Mouse (Mus musculus) adrenal gland, postnatal 25 days (tissue): Measurements from ENCODE around the gene Hydin. TPM values are rescaled to one million over a fixed set of nuclear protein-coding genes. Genes with fewer than 3 reads are reported as not detected.
"Not testable (repeated sequence)": the region's sequence is repeated elsewhere in the genome, so short reads cannot be mapped to it uniquely, and the experiment has no call there.

Experiments used
- DNase-seq: peaks from one replicate; pipeline ENCODE4 v3.0.0; 2021; ENCODE audit warnings: mixed read lengths
- long read RNA-seq: library from polyadenylated mRNA; stranded (forward); transcript quantifications from one replicate; pipeline ENCODE4 v2.0.0, GENCODE M21; 2021
- total RNA-seq: library from RNA; stranded (reverse); gene quantifications from 2 replicates; pipeline ENCODE4 v1.2.3, GENCODE M21; 2021

The Hydin gene
- total RNA-seq: 0.33 and 0.49 TPM in 2 replicates
- long read RNA-seq: 0 reads

DNA sequence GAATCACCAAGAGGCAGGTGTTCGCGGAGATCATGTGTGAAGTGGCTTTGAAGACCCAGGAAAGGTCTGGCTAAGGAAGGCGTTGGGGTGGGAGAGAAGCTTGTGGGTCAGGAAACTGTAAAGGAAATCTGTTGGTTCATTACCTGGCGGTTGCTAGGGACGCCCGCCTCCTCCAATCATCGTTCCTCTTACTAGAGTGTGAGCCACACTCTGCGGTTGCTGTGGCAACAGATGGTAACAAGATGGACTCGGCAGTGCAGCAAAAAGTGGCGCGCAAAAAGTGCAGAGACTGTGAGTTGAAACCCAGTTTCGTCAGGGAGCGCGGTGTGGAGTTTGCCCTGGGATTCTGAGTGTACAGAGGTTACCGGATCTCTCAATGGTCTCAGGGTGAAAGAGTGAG lies at the start of gene Hydin:
Gene Hydin (plus strand): TSS at position 237 of the 400 bp plus-strand sequence.
- peak; percentile 61 for DNase-seq

DNA sequence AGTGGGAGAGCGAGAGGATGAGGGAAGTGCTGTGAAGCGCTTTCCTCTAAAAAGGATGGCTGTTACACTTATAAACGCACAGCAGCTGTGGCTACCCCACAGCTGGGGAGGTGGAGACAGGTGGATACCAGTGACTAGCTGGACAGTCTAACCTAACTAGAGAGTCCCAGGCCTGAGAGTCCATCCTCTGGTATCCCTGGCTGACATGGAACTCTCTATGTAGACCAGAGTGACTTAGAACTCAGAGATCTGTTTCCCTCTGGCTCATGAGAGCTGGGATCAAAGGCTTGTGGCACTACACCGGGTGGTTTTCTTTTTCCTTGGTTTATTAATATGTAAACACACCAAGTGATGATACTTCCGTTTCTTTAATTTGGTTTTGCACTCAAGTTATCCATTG lies 49.6 kb upstream of the Hydin start:
- no peak for DNase-seq

- DNase-seq: peak; percentile 100
Observed at GRCm38 (mm10) chr8:110217681-110218131, 49.1 kb upstream of the Hydin start.

GRCm38 (mm10) chr8:110218511-110218910 lies 48.3 kb upstream of the Hydin start:
- no peak for DNase-seq

- peak; percentile 21 for DNase-seq
Observed at GRCm38 (mm10) chr8:110220936-110221335, 45.8 kb upstream of the Hydin start.

DNA sequence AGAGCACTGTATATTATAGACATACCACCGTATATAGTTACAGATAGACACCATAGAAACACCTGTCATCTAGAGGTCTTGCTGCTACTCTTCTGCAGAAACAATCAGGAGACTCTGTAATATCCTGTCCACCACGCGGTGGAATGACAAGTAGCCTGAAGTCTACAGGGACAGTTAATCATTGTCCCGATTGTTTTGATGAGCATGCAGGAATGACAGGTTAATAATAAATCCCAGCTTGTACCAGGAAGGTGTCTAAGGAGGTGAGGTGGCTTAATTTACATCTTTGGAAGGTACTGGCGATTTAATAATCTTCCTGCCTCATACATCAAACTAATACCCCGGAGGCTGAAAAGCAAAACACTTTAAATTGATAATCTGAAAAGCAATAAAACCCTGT lies 36.0 kb upstream of the Hydin start:
- no peak for DNase-seq

- no peak for DNase-seq
Observed at GRCm38 (mm10) chr8:110242278-110243177, 24.2 kb upstream of the Hydin start.

DNA sequence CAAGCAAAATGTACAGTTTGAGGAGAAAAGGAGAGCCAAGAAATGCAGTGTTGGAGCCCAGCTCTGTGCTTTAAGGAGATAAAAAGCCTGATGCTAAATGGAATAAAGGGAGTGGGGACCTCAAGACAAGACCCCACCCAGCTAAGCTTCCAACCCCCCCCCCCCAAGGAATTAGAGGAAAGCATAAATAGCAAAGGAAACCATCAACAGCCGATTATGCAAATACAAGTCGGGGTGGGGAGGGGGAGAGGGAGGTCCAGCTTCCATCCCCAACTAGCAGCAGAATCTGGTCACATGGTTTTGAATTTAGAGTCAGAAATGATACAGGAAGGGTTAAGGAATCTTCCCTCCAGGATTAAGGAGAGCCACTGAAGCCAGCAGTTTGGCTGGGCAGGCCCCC lies 22.2 kb upstream of the Hydin start:
- DNase-seq: no peak

GRCm38 (mm10) chr8:110247238-110247637 lies 19.5 kb upstream of the Hydin start:
- DNase-seq: no peak

DNA sequence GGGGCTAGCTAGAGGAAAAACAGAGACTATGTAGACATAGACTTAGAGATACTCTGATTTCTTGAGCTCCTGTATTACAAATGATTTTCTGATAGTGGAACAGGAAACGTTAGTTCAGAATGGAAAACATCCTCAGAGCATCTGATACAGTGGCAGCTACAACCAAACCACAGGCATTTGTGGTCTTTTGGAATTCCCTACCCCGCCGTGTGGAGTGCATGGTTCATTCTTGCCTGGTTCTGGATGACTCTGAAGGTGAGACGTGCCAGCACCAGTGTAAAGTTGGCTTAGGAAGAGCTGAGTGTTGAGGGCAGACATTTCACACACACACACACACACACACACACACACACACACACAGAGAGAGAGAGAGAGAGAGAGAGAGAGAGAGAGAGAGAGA lies 12.8 kb upstream of the Hydin start:
- no peak for DNase-seq

DNA sequence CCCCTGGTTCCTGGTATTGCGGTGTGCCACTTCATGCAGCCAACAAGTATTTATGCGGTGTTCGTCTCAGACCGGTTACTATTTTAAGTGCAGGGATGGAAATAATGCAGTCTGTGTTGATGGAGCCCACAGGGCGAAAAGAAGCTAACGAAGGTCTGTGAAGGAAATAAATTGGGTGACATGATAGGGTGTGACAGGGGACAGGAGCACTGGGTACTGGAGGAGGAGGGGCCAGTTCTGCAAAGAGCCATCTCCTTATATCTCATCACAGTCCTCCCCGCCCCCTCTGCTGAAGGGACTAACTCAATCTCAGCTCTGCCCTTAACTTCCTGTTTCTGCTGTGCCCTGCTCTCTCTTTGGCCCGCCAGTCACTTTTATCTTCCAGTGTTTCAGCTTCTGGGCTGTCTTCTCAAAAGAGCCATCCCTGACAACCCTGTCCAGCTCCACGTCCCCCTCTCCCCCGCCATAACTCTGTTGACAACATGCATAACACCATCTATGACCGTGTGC lies 926 bp upstream of the Hydin start:
- DNase-seq: no peak

DNA sequence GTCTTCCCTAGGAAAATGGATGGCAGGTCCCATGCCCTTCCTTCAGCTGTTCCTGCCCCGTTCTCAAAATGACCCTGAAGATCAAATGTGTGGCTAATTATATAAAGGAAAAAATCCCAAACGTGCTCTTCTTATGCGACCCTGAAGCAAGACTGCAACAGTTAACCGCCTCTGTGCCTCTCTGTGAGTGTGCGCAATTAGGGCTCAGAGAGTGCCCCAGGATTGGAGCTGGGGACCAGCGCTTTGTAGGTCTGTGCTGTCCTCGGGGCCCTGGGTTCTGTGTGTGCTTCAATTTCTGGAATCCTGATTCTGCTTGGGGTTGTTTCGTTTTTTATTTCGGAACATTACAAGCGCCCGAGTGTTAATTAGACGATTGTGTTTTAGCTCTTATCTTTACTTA lies 491 bp downstream of the Hydin start:
- DNase-seq: no peak

DNA sequence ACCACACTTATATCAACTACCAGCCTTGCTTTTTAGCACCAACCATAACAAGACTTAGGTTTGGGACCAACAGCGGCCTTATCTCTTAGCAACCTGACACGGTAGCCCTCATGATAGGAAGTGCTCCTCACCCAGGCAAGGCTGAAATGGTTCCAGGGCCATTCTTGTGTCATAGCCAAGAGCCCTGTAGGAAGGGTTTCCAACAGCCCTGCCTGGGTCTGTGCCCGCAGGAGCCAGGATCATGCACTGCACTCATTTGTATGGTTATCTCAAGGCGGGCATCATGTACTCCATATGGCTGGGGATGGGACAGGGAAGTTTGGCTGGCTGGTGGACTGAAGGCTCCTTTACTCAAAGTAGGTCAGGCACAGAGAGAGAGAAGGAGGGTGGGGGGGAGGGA lies 3.9 kb downstream of the Hydin start:
- no peak for DNase-seq

- no peak for DNase-seq
Observed at GRCm38 (mm10) chr8:110273394-110273793, 6.6 kb downstream of the Hydin start.

DNA sequence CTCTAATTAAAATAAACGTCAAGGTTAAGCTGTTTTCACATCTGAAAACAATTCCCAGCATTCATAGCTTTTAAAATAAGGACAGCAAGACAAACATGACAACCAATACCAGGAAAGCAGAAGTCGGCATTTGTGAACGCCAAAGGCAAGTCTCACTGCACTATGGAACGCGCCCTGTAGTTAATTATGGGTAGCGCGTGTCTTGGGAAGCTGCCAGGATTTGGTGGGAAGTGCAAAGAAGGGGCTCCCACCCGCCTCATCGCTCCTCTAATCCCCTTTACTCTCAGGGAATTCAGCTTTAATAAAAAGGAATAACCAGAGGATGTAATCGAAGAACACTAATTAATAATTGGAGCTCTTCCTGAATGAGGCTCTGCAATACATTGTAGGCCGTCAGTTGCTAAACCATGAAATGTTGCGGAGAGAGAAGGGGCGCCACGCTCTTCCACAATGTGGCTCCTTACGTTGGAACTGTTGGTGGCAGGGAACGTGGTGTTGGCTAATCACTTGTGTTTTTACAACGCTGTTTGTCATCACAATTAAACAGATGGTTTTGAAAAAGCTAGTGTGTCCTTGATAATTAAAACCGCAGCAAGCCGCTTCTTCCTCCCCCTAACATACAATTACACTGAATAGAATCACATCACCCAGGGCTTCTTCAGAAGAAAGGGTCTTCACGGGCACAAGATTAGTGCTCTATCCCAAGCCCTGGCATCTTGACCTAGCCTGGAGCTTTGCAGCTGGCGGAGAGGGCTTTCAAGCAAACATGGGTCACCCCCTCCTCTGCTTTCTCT lies 8.9 kb downstream of the Hydin start:
- DNase-seq: no peak

- no peak for DNase-seq
Observed at GRCm38 (mm10) chr8:110276259-110276560, 9.4 kb downstream of the Hydin start.

GRCm38 (mm10) chr8:110312715-110313114 lies 45.9 kb downstream of the Hydin start:
- DNase-seq: no peak

DNA sequence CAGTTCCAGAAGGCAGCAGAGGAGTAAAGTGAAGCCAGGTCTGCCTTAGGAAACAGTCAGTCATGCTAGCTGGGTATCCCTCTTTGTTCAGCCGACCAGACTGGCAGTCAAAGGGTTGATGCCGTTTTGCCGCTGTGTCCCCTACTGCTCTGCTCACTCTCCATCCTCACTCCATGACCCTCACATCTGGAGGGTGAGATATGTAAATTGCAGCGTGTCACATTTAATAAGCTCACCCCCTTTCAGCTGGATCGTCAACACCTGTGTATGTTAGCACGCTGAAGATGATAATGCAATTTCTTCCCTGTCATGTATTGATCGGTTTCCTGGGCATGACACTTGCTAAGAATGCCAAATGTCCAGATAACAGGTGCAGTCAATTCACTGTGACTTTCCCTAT lies 49.0 kb downstream of the Hydin start:
- no peak for DNase-seq

GRCm38 (mm10) chr8:110319586-110319985 lies 52.8 kb downstream of the Hydin start:
- DNase-seq: no peak

GRCm38 (mm10) chr8:110321446-110321845 lies 54.7 kb downstream of the Hydin start:
- no peak for DNase-seq

DNA sequence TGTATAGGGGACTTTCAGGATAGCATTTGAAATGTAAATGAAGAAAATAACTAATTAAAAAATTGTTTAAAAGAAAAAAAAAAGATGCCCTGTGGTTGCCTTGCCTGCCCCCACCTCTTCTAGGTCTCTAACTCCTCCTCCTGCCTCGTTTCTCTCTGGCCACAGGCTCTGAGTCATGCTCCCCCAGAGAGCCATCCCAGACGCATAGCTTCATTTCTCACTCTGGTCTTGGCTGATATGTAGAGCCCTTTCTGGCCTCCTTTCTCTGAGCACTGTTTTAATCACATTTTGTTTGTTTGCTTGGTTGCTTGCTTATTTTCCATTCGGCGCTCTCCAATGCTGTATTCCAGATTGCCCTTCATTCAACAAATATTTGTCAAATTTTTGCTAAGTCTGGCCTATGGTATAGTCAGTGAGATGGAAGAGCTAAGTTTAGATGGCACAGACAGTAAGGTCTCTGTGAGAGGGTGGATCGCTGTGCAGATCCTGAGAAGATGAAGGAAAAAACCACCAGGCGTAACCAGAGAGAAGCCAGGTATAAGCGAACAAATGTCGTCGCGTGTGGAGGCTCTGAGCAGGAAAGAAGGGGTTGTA lies 57.3 kb downstream of the Hydin start:
- no peak for DNase-seq

DNA sequence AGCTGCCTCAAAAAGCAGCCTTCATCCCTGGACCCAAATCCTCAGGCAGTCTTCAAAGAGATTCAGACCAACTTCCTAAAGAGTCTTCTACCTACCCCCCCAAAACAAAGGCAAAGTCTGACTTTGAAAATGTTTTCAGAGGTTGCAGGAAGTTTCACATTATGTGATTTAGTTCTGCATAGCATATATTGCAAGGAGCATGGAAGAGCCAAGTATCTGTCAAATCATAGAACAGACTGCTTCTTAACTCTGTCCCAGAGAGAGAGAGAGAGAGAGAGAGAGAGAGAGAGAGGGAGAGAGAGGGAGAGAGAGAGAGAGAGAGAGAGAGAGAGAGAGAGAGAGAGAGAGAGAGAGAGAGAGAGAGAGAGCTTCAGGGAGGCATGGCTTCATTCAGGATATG lies 60.3 kb downstream of the Hydin start:
- DNase-seq: not testable (repeated sequence)

DNA sequence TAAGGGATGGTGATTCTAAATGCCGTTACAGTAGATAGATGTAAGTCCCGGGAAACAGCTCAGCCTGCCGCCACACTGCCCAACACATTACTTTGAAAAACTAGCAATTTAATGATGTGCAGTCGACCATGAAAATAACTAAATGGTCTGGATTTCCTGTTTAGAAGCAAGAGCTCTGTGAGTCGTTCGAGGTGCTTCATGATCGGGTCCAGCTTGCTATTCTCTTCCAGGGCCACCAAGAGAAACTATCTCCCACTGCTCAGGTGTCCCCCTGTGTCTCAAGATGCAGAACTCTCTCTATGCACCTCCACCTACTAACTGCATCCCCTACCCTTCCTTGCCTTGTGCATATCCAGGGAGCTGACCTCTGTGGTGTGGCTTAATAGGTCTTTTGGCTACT lies 66.6 kb downstream of the Hydin start:
- no peak for DNase-seq
